Mouse (Mus musculus) kidney, postnatal 25 days (tissue): ENCODE measurements around the gene Inppl1.

Experiments used
- DNase-seq, 2 experiments: peaks; one replicate each; pipeline ENCODE4 v3.0.0; 2021; ENCODE audit warnings: mixed read lengths in 2 of 2

Gene Inppl1

DNA sequence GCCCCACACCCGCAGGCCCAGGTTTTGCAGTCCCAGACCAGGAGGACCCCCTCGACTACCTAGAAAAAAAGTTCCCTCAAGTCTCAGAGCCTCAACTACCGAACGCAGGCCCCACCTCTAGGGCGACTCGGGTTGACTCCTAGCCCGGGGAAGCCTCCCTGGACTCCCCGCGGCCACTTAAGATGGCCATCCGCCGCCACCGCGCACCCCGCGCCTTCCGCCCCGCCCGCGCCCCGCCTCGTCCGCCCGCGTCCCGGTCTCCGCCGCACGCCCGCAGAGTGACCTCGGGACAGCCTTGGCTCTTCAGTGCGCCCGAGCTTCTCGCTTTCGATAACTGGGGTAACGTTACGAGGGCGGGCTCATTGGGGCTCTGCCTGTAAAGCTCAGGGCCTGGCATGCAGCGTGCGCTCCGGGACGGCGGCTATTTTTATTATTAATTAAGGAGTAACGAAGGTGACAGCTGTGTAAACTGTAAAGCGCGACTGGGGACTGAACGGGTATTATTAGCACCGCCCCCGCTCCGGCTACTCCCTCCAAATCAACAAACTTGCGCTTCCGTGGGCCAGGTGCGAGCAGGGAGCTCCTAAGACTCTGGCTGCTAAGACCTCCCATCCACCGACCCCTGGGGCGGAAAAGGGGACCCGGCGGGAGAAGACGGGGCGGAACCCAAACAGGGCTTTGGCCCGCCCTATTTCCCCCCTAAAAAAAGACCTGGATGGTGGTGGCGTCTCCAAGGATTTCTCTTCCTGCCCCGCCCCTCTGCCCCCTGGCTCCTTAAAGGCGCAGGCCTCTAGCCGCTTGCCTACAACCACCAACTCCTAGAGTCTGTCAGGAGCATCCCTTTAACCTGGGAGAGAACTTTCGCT is at the start of gene Inppl1:
Gene Inppl1, minus strand, starts transcription at position 624 of the 866 bp plus-strand sequence.
- DNase-seq, result peak; percentile 97 to 98

DNA sequence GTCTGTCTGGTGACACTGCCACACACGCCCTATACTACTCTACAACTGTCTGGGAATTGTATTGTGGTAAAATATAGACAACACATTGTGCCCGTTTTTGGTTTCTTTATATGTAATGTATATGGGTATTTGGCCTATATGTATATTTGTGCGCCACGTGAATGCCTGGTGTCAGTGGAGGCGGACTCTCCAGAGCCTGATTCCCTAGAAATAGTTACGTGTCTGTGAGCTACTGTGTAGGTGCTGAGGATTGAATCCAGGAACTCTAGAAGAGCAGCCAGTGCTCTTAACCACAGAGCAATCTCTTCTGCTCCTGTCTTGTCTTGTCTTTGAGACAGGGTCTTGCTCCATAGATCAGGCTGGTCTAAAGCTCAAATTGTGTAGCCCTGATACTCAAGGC is 48.2 kb upstream of the Inppl1 start:
- DNase-seq, result no peak

GRCm38 (mm10) chr7:101884160-101884559 is 46.1 kb upstream of the Inppl1 start:
- DNase-seq, result no peak

DNA sequence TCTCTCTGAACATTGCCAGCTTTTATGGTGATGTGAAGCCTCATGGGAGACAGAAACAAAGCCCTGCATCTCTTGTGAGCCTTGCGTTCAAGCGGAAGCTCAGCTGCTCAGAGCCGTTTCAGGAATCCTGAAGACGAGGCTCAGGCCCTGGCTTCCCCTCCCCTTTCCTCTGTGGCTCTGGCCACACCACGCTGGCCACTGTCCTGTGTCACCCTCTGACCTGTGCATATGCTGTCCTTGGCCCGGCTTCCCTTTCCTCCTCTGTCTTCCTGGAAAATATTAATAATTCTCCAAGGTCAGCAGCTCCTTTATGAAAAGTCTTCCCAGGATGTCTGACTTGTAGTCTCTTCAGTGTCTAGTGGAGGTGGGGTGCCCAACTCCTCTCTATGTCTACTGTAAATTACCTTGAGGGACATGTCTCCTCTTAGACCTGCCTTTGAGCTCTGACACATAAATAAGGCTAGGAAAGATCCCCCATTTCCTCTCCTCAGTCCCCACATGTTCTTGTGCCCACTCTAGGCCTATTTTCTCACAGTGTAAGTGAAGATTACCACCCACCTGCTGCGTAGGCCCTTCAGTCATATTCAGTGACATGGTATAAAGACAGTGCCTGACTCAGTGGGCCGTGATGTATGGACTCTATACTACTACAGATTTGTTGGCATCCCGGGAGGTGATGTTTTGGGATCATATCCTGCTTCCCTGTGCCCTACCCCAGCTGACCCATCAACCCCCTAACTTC is 44.6 kb upstream of the Inppl1 start:
- DNase-seq, result peak; percentile 43 to 75

DNA sequence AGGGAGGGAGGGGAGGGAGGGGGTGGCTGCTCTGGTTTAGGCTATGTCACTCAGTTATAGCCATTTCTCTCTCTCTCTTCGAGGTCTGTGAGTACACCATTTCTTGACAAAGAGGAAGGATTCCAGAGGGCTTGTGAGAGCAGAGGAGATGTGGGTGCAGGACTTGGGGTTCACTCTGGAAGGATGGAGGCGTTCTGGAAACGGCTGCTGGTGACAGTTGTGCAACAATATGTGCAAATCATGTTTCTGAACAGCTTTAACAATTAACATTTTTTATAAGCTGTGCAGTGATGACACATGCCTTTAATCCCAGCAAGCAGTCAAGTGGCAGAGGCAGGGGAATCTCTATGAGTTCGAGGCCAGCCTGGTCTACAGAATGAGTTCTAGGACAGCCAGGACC is 42.8 kb upstream of the Inppl1 start:
- no peak for DNase-seq

GRCm38 (mm10) chr7:101875978-101876377 is 37.9 kb upstream of the Inppl1 start:
- DNase-seq, result peak in 1 of 2 experiments; percentile 4

GRCm38 (mm10) chr7:101871296-101871695 is 33.3 kb upstream of the Inppl1 start:
- DNase-seq, result peak in 1 of 2 experiments; percentile 40

DNA sequence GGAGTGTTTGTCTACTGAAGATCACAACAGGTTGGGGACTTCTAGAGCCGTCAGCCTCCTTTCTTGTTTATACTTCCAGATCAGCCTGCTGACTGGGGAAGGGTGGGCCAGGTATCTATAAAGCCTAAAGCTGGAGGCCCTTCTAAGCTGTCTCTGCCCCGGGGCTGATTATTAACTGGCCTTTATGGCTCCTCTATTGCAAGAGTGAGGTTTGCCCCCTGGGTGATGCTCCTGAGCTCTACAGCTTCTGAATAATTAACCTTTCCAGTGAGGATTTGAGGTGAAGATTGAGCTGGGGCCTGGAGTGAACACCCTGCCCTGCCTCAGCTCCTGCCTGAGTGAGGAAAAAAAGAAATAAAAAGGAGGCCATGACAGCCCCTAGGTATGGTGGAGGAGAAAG is 32.6 kb upstream of the Inppl1 start, which contains the start of gene Folr1:
Gene Folr1, minus strand, starts transcription at position 160 of the 400 bp plus-strand sequence.
- peak; percentile 70 to 84 for DNase-seq

- DNase-seq, result peak; percentile 51 to 62
Observed at GRCm38 (mm10) chr7:101869163-101869500, 31.1 kb upstream of the Inppl1 start.

GRCm38 (mm10) chr7:101868241-101869162 is 30.5 kb upstream of the Inppl1 start:
- peak; percentile 63 to 81 for DNase-seq

DNA sequence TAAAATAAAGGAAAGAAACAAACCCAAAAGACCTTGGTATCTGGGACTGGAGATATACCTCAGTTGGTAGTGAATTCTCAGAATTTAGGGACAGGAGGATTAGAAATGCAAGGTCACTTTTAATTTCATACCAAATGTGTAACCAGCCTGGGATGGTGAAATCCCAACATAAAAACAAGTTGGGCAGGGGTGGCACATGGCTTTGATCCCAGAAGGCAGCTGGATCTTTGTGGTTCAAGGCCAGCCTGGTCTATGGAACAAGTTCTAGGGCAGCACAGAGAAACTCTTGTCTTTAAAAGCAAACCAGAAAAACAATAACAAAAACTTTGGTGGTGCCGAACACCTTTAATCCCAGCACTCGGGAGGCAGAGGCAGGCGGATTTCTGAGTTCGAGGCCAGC is 29.5 kb upstream of the Inppl1 start:
- DNase-seq, result peak in 1 of 2 experiments; percentile 2

DNA sequence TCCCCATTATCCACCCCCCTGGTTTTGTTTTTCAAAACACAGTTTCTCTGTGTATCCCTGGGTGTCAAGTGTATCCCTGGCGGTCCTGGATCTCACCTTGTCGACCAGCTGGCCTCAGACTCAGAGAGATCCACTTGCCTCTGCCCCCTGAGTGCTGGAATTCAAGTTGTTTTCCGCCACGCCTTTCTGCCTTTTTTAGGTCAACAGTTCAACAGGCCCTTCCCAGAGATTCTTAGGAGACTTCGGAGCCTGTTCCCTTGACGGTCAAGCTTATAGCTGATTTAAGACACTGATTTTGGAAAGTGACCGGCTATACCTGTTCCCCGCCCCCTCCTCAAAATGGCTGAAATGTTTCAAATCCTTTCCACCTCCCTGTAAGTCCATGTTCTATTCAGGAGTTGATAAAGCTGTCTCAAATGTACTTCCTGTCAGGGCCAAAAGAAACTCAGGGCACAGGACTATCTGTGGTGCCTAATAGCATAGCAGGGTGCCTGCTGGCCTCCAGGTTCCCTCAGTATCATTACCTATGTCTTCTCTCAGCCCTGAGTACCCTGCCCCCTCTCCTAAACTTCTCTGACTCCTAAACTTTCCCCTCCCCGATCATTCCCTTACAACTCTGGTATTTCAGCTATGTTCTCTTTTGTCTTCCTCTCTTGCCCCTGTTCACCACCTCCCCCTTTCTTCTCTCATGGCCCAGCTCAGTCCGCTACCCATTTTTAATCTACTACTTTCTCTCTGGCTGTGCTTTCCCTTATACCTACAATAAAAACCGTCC is 28.6 kb upstream of the Inppl1 start:
- peak in 1 of 2 experiments; percentile 12 for DNase-seq

DNA sequence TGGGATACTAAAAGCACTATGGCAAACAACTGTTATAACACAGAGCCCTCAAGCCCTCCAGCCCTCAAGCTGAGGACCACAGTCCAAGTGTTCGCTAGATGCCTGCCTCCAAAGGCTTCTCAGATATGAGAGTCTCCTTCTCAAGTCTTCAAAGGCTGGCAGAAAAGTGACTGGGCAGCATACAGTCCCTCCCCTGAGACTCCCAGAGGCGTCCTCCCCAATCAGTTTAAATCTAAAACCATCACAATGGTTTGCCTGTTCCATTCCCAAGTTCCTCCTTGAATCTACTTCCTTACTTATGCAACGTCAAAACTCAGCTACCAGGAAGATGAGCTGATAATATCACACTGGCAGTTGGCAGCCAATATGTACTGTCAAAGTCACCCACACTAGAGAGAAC is 25.4 kb upstream of the Inppl1 start, which contains the start of gene Anapc15:
Gene Anapc15, plus strand, starts transcription at position 301 of the 400 bp plus-strand sequence.
- DNase-seq, result peak in 1 of 2 experiments; percentile 12

GRCm38 (mm10) chr7:101862291-101862690 is 24.3 kb upstream of the Inppl1 start:
- DNase-seq, result peak in 1 of 2 experiments; percentile 16

GRCm38 (mm10) chr7:101860978-101861377 is 22.9 kb upstream of the Inppl1 start:
- peak; percentile 60 to 65 for DNase-seq

DNA sequence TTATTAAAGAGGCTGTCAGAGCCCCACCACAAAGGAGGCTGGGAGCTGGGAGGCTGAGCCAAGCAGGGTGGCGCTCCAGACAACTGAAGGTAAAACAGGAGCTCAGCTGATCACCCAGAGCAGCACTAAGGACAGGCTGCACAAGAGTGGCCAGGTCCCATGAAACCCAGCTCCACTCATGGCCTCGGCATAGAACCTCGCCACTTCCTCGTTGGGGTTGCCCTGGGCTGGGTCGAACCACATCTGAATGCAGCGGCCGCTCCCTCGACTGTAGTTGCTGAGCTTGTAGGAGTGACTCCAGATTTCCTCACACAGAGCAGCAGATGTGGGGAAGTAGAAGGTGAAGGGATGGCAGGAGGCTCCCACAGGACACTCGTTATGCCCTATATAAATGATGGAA is 20.3 kb upstream of the Inppl1 start:
- DNase-seq, result peak in 1 of 2 experiments; percentile 30

GRCm38 (mm10) chr7:101857094-101857493 is 19.1 kb upstream of the Inppl1 start, which contains the start of gene Folr2:
Gene Folr2, minus strand, starts transcription at chr7:101857194.
- peak in 1 of 2 experiments; percentile 2 for DNase-seq

DNA sequence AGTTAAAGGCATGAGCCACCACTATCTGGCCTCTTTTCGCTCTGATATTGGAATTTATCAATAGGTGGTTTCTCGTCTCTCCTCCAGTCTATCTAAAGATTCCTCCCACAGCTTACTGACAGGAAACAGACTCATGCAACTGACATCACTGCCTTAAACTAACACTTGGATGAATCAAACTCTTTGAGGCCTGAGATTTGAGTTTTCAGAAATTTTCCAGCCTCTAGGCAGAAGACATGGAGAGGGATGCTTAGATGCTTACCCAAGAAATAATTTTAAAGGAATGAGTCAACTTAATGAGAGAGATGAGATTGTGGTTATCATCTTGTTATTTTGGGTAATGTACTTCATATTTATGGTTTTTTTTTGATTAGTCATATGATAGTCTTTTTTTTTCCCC is 15.8 kb upstream of the Inppl1 start:
- DNase-seq, result no peak

GRCm38 (mm10) chr7:101852846-101853245 is 14.8 kb upstream of the Inppl1 start:
- peak in 1 of 2 experiments; percentile 40 for DNase-seq

- no peak for DNase-seq
Observed at GRCm38 (mm10) chr7:101851689-101852088, 13.7 kb upstream of the Inppl1 start.

DNA sequence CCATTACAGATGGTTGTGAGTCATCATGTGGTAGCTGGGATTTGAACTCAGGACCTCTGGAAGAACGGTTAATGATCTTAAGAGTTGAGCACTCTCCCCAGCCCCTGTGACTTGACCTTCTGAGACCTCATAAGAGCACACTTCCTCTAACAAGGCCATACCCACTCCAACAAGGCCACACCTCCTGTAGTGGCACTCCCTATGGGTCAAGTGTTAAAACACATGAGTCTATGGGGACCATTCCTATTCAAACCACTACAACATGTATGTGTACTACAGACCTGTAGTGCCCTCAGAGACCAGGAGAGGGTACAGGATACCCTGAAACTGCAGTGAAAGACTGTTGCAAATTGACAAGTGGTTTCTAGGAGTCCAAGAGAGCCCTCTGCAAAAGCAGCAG is 9.9 kb upstream of the Inppl1 start:
- DNase-seq, result no peak

GRCm38 (mm10) chr7:101844186-101844585 is 6.2 kb upstream of the Inppl1 start:
- DNase-seq, result no peak
